Mouse (Mus musculus) limb, embryonic 10.5 days (tissue): ENCODE results near the gene Polr2m. TPM values are rescaled to one million over a fixed set of nuclear protein-coding genes. Genes with fewer than 3 reads are reported as not detected.
"Not testable (repeated sequence)": the region's sequence is repeated elsewhere in the genome, so short reads cannot be mapped to it uniquely, and the experiment has no call there.

Source experiments
- DNase-seq: peaks from one replicate; pipeline ENCODE4 v3.0.0-alpha.2; 2017; ENCODE audit warnings: low spot score
- H3K27ac ChIP-seq: fragments of 300-500 bp; sonication (generic); 2 replicates; pipeline ENCODE4 v1.5.1; 2016; ENCODE audit warnings: mild to moderate bottlenecking
- H3K27me3 ChIP-seq: fragments of 300-500 bp; sonication (generic); 2 replicates; pipeline ENCODE4 v1.6.1; 2016; ENCODE audit warnings: low read depth, mild to moderate bottlenecking; ENCODE audit not compliant: poor library complexity, severe bottlenecking
- H3K36me3 ChIP-seq: fragments of 300-500 bp; sonication (generic); 2 replicates; pipeline ENCODE4 v1.6.1; 2016; ENCODE audit warnings: mild to moderate bottlenecking, moderate library complexity
- H3K4me1 ChIP-seq: fragments of 300-500 bp; sonication (generic); 2 replicates; pipeline ENCODE4 v1.6.1; 2016
- H3K4me3 ChIP-seq: fragments of 300-500 bp; sonication (generic); 2 replicates; pipeline ENCODE4 v1.5.1; 2016; ENCODE audit warnings: mild to moderate bottlenecking, moderate library complexity
- H3K9me3 ChIP-seq: fragments of 300-500 bp; sonication (generic); replicated peaks from 2 replicates; pipeline ENCODE4 v1.6.1; 2016; ENCODE audit warnings: mild to moderate bottlenecking
- WGBS: fragments of 180-500 bp; shearing (Covaris S2); methylation state at CpG from one replicate; pipeline ENCODE4 v1.1.7; 2016; 5-methylcytosine and 5-hydroxymethylcytosine counted together
- polyA plus RNA-seq: library from polyadenylated mRNA; unstranded; fragments of >200 nt; fragmentation: Nextera tagmentation; extraction: Ambion mirVana; gene quantifications from 2 replicates; pipeline ENCODE4 v1.2.1, GENCODE M21; 2016

The Polr2m gene
- polyA plus RNA-seq, 1 experiment from 2014 or later, result 625 TPM

- no peaks in the 10 kb centered on the region for H3K9me3 ChIP-seq
- H3K4me3 ChIP-seq, result no peak overlapping the region
- peaks cover 42% of the 10 kb centered on the region for H3K4me1 ChIP-seq
- WGBS, result 63% methylated on average over 15 of the region's 15 CpGs
- peaks cover 12% of the 10 kb centered on the region; the same call in 1 of the 2 replicates for H3K27me3 ChIP-seq
- no peaks in the 10 kb centered on the region for H3K36me3 ChIP-seq
- H3K27ac ChIP-seq, result peak overlapping the region; percentile 66
- no peak for DNase-seq
These were observed 6.7 kb upstream of the Polr2m start for GRCm38 (mm10) chr9:71492296-71493025.

DNA sequence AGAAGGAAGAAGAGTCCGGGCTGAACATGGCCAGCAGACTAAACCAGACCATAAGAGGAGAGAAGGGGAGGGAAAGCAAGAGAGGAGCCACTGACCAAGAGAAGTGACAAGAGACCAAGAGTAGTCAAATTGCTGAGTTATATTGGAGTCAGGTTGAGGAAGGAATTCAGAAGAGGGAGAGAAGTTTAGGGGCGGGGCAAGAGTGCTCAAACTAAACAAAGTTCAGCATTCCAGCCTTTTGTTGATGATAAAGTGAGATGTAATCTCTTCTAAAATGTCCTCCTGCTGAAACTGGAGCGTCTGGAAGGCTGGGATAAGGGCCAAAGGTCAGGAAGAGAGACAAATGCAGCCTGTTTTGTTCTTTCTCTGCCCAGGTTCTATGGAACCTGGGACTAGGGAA, 4.3 kb upstream of the Polr2m start:
- Histone ChIP-seq H3K27me3 (0 out of 2 replicates have a peak, but pooled peaks cover 6% of the 10 kb centered on the region), H3K36me3 (no peaks in the 10 kb centered on the region), H3K4me3 (no peak overlapping the region), H3K27ac (no peak overlapping the region), H3K4me1 (peaks cover 27% of the 10 kb centered on the region), H3K9me3 (no peaks in the 10 kb centered on the region)
- WGBS, result 53% methylated on average over 3 of the region's 3 CpGs
- no peak for DNase-seq

DNA sequence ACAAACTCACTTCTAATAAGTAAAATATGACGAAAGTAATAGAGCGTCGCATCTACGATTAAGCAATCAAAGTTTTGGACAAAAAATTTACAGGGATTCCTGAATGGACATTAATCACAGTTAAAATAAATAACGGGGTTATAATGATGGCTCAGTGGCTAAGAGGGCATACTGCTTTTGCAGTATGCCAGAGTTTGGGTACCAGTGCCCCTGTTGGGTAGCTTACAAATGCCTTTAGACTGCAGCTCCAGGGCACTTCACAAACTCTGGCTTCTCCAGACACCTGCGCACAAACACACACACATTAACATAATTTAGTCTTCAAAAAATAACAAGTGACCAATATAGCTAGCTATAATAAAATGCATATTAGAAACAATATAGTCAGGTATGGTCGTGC, 392 bp upstream of the Polr2m start:
- Histone ChIP-seq H3K27me3 (no peaks in the 10 kb centered on the region), H3K27ac (peak overlapping the region; percentile 100), H3K4me3 (peak overlapping the region; percentile 95), H3K9me3 (no peaks in the 10 kb centered on the region), H3K36me3 (peaks cover 30% of the 10 kb centered on the region), H3K4me1 (peaks cover 10% of the 10 kb centered on the region)
- DNase-seq, result no peak
- 41% methylated on average over 7 of the region's 7 CpGs for WGBS

- no peaks in the 10 kb centered on the region for H3K27me3 ChIP-seq
- no peak for DNase-seq
- H3K4me1 ChIP-seq, result peaks cover 6% of the 10 kb centered on the region
- WGBS, result 3% methylated on average over 14 of the region's 14 CpGs
- H3K9me3 ChIP-seq, result no peaks in the 10 kb centered on the region
- H3K36me3 ChIP-seq, result peaks cover 41% of the 10 kb centered on the region
- peak overlapping the region; percentile 95 for H3K4me3 ChIP-seq
- H3K27ac ChIP-seq, result peak overlapping the region; percentile 100
These were observed 762 bp downstream of the Polr2m start for GRCm38 (mm10) chr9:71484871-71485474.

DNA sequence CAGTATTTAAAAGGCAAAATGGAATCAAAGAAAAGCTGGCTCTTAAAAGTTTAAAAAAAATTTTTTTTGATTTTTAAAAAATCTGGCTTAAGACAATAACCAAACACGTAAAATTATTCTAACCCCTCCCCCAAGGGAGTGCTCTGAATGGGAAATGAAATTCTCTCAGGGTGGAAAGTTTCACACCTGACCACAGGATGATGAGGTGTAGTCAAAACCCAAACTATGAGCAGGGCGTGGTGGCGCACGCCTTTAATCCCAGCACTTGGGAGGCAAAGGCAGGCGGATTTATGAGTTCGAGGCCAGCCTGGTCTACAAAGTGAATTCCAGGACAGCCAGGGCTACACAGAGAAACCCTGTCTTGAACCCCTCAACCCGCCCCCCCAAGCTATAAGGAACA, 1.9 kb downstream of the Polr2m start:
- H3K4me3 ChIP-seq, result peak overlapping the region; percentile 95
- WGBS, result 85% methylated on average over 7 of the region's 7 CpGs
- H3K9me3 ChIP-seq, H3K27me3 ChIP-seq, H3K4me1 ChIP-seq, H3K27ac ChIP-seq, DNase-seq: not testable (repeated sequence)
- peaks cover 52% of the 10 kb centered on the region for H3K36me3 ChIP-seq

DNA sequence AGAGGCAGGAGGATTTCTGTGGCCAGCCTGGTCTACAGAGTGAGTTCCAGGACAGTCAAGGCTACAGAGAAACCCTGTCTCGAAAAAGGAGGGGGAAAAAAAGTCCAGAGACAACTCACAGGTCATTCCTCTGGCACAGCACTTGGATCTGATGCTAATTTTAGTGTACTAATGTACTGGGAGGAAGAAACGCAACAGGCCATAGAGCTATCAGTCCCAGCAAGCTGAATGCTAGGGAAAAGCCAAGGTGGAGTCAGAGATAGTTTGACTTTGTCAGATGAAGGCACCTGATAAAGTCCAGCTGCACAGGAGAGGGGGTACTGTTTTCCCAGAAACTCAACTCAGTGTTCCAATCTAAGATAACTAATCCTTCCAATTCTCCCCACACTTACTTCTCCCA, 5.4 kb downstream of the Polr2m start:
- Histone ChIP-seq H3K4me1 (peaks cover 6% of the 10 kb centered on the region), H3K27me3 (no peaks in the 10 kb centered on the region), H3K9me3 (no peaks in the 10 kb centered on the region), H3K27ac (no peak overlapping the region), H3K4me3 (no peak overlapping the region), H3K36me3 (peaks cover 88% of the 10 kb centered on the region)
- DNase-seq, result no peak
- WGBS, result 89% methylated on average over 2 of the region's 2 CpGs

- Histone ChIP-seq H3K4me3 (no peak overlapping the region), H3K36me3 (peaks cover 97% of the 10 kb centered on the region), H3K4me1 (peaks cover 6% of the 10 kb centered on the region), H3K27ac (no peak overlapping the region), H3K27me3 (no peaks in the 10 kb centered on the region), H3K9me3 (no peaks in the 10 kb centered on the region)
- no peak for DNase-seq
- 98% methylated on average over 9 of the region's 9 CpGs for WGBS
These were observed 6.3 kb downstream of the Polr2m start for GRCm38 (mm10) chr9:71479413-71479812.

GRCm38 (mm10) chr9:71478596-71478995, 7.1 kb downstream of the Polr2m start:
- H3K4me3 ChIP-seq, result no peak overlapping the region
- no peaks in the 10 kb centered on the region for H3K27me3 ChIP-seq
- H3K36me3 ChIP-seq, result peaks cover 100% of the 10 kb centered on the region
- no peak overlapping the region for H3K27ac ChIP-seq
- no peaks in the 10 kb centered on the region for H3K9me3 ChIP-seq
- H3K4me1 ChIP-seq, result no peaks in the 10 kb centered on the region
- 93% methylated on average over 7 of the region's 7 CpGs for WGBS
- DNase-seq, result no peak

DNA sequence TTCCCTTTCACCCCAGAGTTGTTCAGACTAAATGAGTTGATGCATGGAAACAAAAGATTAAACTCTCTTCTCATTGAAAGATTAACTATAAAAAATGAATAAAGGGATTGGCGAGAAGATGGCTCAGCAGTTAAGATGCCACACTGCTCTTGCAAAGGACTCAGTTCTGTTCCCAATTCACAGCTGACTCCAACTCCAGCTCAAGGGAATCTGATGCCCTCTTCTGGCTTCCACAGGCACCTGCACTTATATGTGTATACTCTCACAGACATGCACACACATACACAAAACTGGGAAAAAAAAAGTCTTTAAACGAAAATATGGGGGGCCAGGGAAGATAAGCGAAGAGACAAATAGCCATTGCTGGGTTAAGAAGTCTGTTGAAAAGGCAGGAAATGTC, 9.1 kb downstream of the Polr2m start:
- WGBS, result 97% methylated on average over 3 of the region's 3 CpGs
- Histone ChIP-seq H3K27me3 (no peaks in the 10 kb centered on the region), H3K27ac (no peak overlapping the region), H3K9me3 (no peaks in the 10 kb centered on the region), H3K4me1 (no peaks in the 10 kb centered on the region), H3K4me3 (no peak overlapping the region), H3K36me3 (peaks cover 86% of the 10 kb centered on the region)
- no peak for DNase-seq

DNA sequence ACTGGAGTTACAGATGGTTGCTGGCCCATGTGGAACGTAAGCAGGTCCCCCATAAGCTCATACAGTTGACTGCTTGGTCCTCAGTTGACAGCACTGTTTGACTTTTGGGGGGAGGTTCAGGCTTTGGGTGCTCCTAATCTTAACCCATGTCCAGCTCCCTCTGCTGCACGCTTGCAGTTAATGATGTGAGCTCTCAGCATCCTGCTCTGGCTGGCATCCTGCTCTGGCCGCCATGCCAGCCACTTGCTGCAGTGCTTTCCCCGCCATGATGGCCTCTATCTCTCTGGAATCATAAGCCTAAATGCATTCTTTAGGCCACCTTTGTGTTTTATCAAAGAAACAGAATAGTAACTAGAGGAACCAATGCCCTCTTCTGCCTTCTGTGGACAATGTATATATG, 10.2 kb downstream of the Polr2m start:
- Histone ChIP-seq H3K27ac (no peak overlapping the region), H3K36me3 (peaks cover 79% of the 10 kb centered on the region), H3K4me1 (no peaks in the 10 kb centered on the region), H3K27me3 (no peaks in the 10 kb centered on the region), H3K4me3 (no peak overlapping the region), H3K9me3 (no peaks in the 10 kb centered on the region)
- no peak for DNase-seq
- WGBS, result 90% methylated on average over 4 of the region's 4 CpGs

DNA sequence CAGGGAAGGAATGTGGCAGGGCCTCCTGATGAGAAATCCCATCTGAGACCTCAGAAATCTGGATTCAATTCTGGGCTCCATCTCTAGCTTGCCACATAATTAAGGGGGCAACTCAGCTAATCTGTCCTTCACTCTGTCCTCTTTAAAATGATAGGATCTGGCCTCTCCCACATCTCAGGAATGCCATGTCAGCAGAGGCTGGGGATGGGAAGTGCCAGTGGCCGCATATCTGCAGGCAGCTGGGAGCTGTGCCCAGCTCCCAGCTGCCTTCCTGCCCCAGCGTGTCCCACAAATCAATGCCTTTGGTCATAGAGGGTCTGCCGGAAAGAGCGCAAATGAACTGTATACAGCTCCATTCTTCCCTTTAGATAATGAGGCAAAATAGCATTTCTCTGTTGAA, 18.3 kb downstream of the Polr2m start:
- peaks cover 4% of the 10 kb centered on the region; the same call in 1 of the 2 replicates for H3K36me3 ChIP-seq
- DNase-seq, result no peak
- H3K27ac ChIP-seq, result no peak overlapping the region
- no peaks in the 10 kb centered on the region for H3K9me3 ChIP-seq
- H3K27me3 ChIP-seq, result no peaks in the 10 kb centered on the region
- H3K4me1 ChIP-seq, result peaks cover 6% of the 10 kb centered on the region; the same call in 1 of the 2 replicates
- H3K4me3 ChIP-seq, result no peak overlapping the region
- WGBS, result 75% methylated on average over 4 of the region's 4 CpGs

DNA sequence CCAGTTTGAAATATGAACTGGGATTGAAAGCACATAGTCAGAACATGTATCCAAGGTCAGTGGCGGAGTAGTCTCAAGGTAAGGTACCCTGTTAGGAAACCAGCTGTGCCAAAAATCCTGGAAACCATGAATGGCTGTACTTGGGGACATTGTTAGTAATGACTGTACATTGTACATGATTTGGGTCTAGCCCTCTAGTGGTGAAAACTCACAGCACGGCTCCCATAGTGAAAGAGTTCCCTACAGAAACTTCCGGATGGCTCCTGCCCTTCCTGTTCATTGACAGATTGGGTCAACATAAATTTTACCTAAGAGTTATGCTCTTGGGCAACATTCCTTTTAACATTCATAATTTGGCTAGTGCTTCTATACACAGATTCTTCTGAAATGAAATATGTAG, 19.6 kb downstream of the Polr2m start:
- H3K36me3 ChIP-seq, result no peaks in the 10 kb centered on the region
- no peaks in the 10 kb centered on the region for H3K27me3 ChIP-seq
- WGBS, result 86% methylated on average over 3 of the region's 3 CpGs
- H3K9me3 ChIP-seq, result no peaks in the 10 kb centered on the region
- H3K4me1 ChIP-seq, result peaks cover 10% of the 10 kb centered on the region; the same call in 1 of the 2 replicates
- H3K27ac ChIP-seq, result no peak overlapping the region
- DNase-seq, result no peak
- H3K4me3 ChIP-seq, result no peak overlapping the region

GRCm38 (mm10) chr9:71463072-71463667, 22.6 kb downstream of the Polr2m start:
- Histone ChIP-seq H3K4me1 (peaks cover 10% of the 10 kb centered on the region; the same call in 1 of the 2 replicates), H3K4me3 (no peak overlapping the region), H3K27me3 (0 out of 2 replicates have a peak, but pooled peaks cover 5% of the 10 kb centered on the region), H3K9me3 (no peaks in the 10 kb centered on the region), H3K36me3 (no peaks in the 10 kb centered on the region), H3K27ac (no peak overlapping the region)
- DNase-seq, result no peak
- WGBS, result 79% methylated on average over 13 of the region's 13 CpGs
